Mouse (Mus musculus): ENCODE results near the gene Gm28043. TPM values are rescaled to one million over a fixed set of nuclear protein-coding genes. Genes with fewer than 3 reads are reported as not detected.
"Not testable (repeated sequence)": the region's sequence is repeated elsewhere in the genome, so short reads cannot be mapped to it uniquely, and the experiment has no call there.

Gene Gm28043
- polyA plus RNA-seq, 1 experiment, result 0.98 TPM

DNA sequence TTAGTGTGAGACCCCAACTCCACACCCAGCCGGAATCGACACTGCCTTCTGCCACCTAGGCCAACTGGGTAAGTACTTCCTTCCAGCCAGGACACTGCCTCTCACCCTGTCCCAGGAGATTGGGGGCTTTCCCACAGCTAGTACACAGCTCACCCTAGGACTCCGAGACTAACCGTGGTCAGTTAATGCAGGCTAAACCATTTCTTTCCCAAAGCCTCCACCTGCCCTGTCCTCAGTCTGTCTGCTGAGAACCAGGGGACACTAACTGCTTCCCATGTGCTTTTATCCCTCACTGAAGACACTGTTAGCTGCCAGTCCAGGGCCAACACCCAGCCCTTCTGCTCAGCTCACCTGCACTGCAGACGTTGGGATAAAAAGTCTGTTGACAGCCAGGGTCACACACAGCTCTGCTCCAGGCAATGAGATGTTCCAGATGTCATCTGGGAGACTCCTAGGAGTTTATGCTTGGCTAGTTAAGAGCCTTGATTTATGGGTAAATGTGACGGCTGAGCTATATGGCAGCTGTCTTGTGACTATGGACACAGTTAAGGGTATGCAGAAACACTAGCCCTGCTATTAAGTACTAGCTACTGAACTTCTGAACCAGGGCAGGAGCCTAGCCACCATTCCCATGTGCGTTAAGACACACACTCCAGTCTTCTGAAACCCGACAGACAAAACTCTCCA lies 97.2 kb downstream of the Gm28043 start:
- no peak overlapping the region for H3K27ac ChIP-seq (ENCODE audit: control insufficient read depth, insufficient read depth, low read depth, low read length)
- TF ChIP-seq CTCF (IDR thresholded peaks at IDR 0.05; ENCODE audit: control insufficient read depth, insufficient read depth, insufficient replicate concordance, low read depth, low read length), result no peak
- TF ChIP-seq POLR2A (IDR thresholded peaks at IDR 0.05; ENCODE audit: control insufficient read depth, low read depth, low read length), result no peak
- no peaks in the 10 kb centered on the region for H3K36me3 ChIP-seq (ENCODE audit: control insufficient read depth, insufficient read depth, low read length)
- H3K27me3 ChIP-seq (ENCODE audit: control insufficient read depth, insufficient read depth, low read length), result no peaks in the 10 kb centered on the region
- peaks cover 4% of the 10 kb centered on the region for H3K4me1 ChIP-seq (ENCODE audit: control insufficient read depth, insufficient read depth, low read length)
- no peak overlapping the region for H3K4me3 ChIP-seq (ENCODE audit: control insufficient read depth, low read depth, low read length)

- H3K4me3 ChIP-seq (ENCODE audit: control insufficient read depth, low read depth, low read length), result no peak overlapping the region
- no peak overlapping the region for H3K27ac ChIP-seq (ENCODE audit: control insufficient read depth, insufficient read depth, low read depth, low read length)
- peaks cover 4% of the 10 kb centered on the region for H3K4me1 ChIP-seq (ENCODE audit: control insufficient read depth, insufficient read depth, low read length)
- H3K36me3 ChIP-seq (ENCODE audit: control insufficient read depth, insufficient read depth, low read length), result no peaks in the 10 kb centered on the region
- TF ChIP-seq POLR2A (IDR thresholded peaks at IDR 0.05; ENCODE audit: control insufficient read depth, low read depth, low read length) (no peak), CTCF (IDR thresholded peaks at IDR 0.05; ENCODE audit: control insufficient read depth, insufficient read depth, insufficient replicate concordance, low read depth, low read length) (no peak)
- no peaks in the 10 kb centered on the region for H3K27me3 ChIP-seq (ENCODE audit: control insufficient read depth, insufficient read depth, low read length)
Measured at GRCm38 (mm10) chr17:29712565-29712964, 97.9 kb downstream of the Gm28043 start.

- not testable (repeated sequence) for H3K36me3 ChIP-seq (ENCODE audit: control insufficient read depth, insufficient read depth, low read length); H3K4me3 ChIP-seq (ENCODE audit: control insufficient read depth, low read depth, low read length); H3K4me1 ChIP-seq (ENCODE audit: control insufficient read depth, insufficient read depth, low read length); H3K27ac ChIP-seq (ENCODE audit: control insufficient read depth, insufficient read depth, low read depth, low read length); H3K27me3 ChIP-seq (ENCODE audit: control insufficient read depth, insufficient read depth, low read length)
Measured at GRCm38 (mm10) chr17:29713734-29714133, 99.1 kb downstream of the Gm28043 start.

- TF ChIP-seq POLR2A (IDR thresholded peaks at IDR 0.05; ENCODE audit: control insufficient read depth, low read depth, low read length) (peak; percentile 71), CTCF (IDR thresholded peaks at IDR 0.05; ENCODE audit: control insufficient read depth, insufficient read depth, insufficient replicate concordance, low read depth, low read length) (no peak)
- Histone ChIP-seq H3K27ac (ENCODE audit: control insufficient read depth, insufficient read depth, low read depth, low read length) (peak within 1 kb of the TSS; percentile 80), H3K27me3 (ENCODE audit: control insufficient read depth, insufficient read depth, low read length) (no peaks in the 10 kb centered on the region), H3K36me3 (ENCODE audit: control insufficient read depth, insufficient read depth, low read length) (no peaks in the 10 kb centered on the region), H3K4me3 (ENCODE audit: control insufficient read depth, low read depth, low read length) (peak within 1 kb of the TSS; percentile 98), H3K4me1 (ENCODE audit: control insufficient read depth, insufficient read depth, low read length) (peaks cover 4% of the 10 kb centered on the region; the same call in 1 of the 2 replicates)
Measured at GRCm38 (mm10) chr17:29716732-29717445, 102.2 kb downstream of the Gm28043 start, which contains the start of gene Ccdc167. TSS of gene Ccdc167 (minus strand) at chr17:29717044.

GRCm38 (mm10) chr17:29718660-29719059 lies 104.0 kb downstream of the Gm28043 start:
- no peaks in the 10 kb centered on the region for H3K27me3 ChIP-seq (ENCODE audit: control insufficient read depth, insufficient read depth, low read length)
- TF ChIP-seq POLR2A (IDR thresholded peaks at IDR 0.05; ENCODE audit: control insufficient read depth, low read depth, low read length) (no peak), CTCF (IDR thresholded peaks at IDR 0.05; ENCODE audit: control insufficient read depth, insufficient read depth, insufficient replicate concordance, low read depth, low read length) (no peak)
- H3K4me1 ChIP-seq (ENCODE audit: control insufficient read depth, insufficient read depth, low read length), result peaks cover 4% of the 10 kb centered on the region; the same call in 1 of the 2 replicates
- H3K27ac ChIP-seq (ENCODE audit: control insufficient read depth, insufficient read depth, low read depth, low read length), result no peak overlapping the region
- no peaks in the 10 kb centered on the region for H3K36me3 ChIP-seq (ENCODE audit: control insufficient read depth, insufficient read depth, low read length)
- no peak overlapping the region for H3K4me3 ChIP-seq (ENCODE audit: control insufficient read depth, low read depth, low read length)

GRCm38 (mm10) chr17:29719628-29720575 lies 105.2 kb downstream of the Gm28043 start:
- TF ChIP-seq CTCF (IDR thresholded peaks at IDR 0.05; ENCODE audit: control insufficient read depth, insufficient read depth, insufficient replicate concordance, low read depth, low read length), result no peak
- no peak for TF ChIP-seq POLR2A (IDR thresholded peaks at IDR 0.05; ENCODE audit: control insufficient read depth, low read depth, low read length)
- H3K4me1 ChIP-seq (ENCODE audit: control insufficient read depth, insufficient read depth, low read length), result peaks cover 4% of the 10 kb centered on the region; the same call in 1 of the 2 replicates

More at GRCm38 (mm10) chr17:29719628-29720575, 105.2 kb downstream of the Gm28043 start:
- no peak overlapping the region for H3K27ac ChIP-seq (ENCODE audit: control insufficient read depth, insufficient read depth, low read depth, low read length)
- no peaks in the 10 kb centered on the region for H3K27me3 ChIP-seq (ENCODE audit: control insufficient read depth, insufficient read depth, low read length)
- H3K36me3 ChIP-seq (ENCODE audit: control insufficient read depth, insufficient read depth, low read length), result no peaks in the 10 kb centered on the region
- no peak overlapping the region for H3K4me3 ChIP-seq (ENCODE audit: control insufficient read depth, low read depth, low read length)

Measured in testis, adult 2 months (tissue).